Mouse (Mus musculus): ENCODE data around the gene Tbxas1. TPM values are rescaled to one million over a fixed set of nuclear protein-coding genes. Genes with fewer than 3 reads are reported as not detected.

Tbxas1 gene
- polyA plus RNA-seq, 1 experiment from 2014 or later, result 1.5 TPM

DNA sequence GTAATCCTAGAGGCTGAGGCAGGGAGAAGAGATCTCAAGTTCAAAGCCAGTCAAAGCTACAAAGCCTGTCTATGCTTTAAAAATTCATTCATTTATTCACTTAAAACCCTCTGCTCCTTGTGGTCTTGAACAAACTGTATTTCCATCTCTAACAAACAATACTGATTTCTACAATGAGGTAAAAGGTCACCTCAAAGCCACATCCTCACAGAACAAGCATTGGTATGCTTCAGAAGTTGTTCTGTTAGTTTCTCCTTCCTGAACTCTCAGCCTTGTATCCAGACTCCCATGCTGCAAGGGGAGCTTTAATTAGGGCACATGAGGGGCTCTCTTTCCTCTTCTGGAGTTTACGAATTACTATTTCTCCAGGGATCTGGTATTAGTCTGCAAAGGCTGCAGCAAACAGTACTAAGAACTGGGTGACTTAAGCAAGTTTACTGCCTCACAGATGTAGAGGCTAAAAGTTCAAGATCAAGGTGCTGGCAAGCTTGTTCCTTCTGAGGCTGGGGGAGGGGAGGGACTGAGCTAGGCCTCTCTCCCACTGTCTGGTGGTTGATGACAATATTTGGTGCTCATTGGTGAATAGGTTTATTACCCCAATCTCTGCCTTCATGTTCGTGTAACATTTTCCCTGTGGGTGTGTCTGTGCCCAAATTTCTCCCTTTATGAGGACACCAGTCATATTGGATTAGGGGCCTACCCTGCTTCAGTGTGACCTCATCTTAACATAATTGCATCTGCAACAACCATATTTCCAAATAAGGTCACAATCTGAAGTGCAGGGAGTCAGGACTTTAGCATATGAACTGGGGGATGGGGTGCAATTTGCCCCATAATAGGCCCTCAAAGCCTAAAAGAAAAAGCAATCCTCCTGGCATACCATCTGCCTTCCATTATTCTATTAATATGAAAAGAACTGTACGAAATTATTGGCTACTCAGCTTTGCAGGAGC, 27.0 kb upstream of the Tbxas1 start:
- no peaks in the 10 kb centered on the region for H3K36me3 ChIP-seq (ENCODE audit: control insufficient read depth, insufficient read depth, low read length)
- no peak overlapping the region for H3K27ac ChIP-seq (ENCODE audit: low read depth, low read length)
- H3K27me3 ChIP-seq (ENCODE audit: control insufficient read depth, insufficient read depth, low read length), result no peaks in the 10 kb centered on the region
- H3K4me1 ChIP-seq (replicated peaks; ENCODE audit: control insufficient read depth, insufficient read depth, low read length), result peaks cover 8% of the 10 kb centered on the region
- no peak overlapping the region for H3K9ac ChIP-seq (ENCODE audit: low read length)
- H3K4me2 ChIP-seq (ENCODE audit: low read depth, low read length, severe bottlenecking), result no peak overlapping the region
- DNase-seq (ENCODE audit: low spot score) (no peak), ATAC-seq (replicated peaks; ENCODE audit: low FRiP score) (no peak)
- H3K9me3 ChIP-seq (ENCODE audit: control insufficient read depth, low read length), result no peaks in the 10 kb centered on the region
- H3K4me3 ChIP-seq (ENCODE audit: low read depth, low read length), result no peak overlapping the region
- 76% methylated on average over 3 of the region's 3 CpGs for WGBS

DNA sequence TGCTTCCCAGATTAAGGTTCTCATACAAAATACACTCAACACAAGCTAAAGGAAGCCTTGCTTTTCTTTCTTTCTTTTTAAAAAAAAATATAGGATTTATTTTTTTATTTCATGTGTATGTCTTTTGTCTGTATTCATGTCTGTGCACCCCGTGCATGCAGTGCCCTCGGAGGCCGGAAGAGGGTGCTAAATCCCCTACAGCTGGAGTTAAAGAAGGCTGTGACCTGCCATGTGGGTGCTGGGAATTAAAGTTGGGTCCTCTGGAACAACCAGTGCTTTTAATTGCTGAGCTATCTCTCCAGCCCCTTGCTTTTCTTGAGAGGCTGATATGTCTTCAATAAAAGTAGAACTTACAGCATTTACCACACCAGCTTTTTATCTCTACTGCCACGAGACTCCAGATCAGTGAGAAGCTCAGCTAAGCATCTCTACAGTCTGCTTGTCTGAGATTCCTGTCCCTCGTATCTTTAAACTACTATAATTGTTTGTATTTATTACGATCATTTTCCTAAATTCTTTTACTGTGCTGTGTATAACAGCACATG, 24.4 kb upstream of the Tbxas1 start:
- Histone ChIP-seq H3K9me3 (ENCODE audit: control insufficient read depth, low read length) (no peaks in the 10 kb centered on the region), H3K27ac (ENCODE audit: low read depth, low read length) (no peak overlapping the region), H3K36me3 (ENCODE audit: control insufficient read depth, insufficient read depth, low read length) (no peaks in the 10 kb centered on the region), H3K27me3 (ENCODE audit: control insufficient read depth, insufficient read depth, low read length) (no peaks in the 10 kb centered on the region), H3K4me3 (ENCODE audit: low read depth, low read length) (no peak overlapping the region), H3K4me2 (ENCODE audit: low read depth, low read length, severe bottlenecking) (no peak overlapping the region), H3K9ac (ENCODE audit: low read length) (no peak overlapping the region), H3K4me1 (replicated peaks; ENCODE audit: control insufficient read depth, insufficient read depth, low read length) (peaks cover 8% of the 10 kb centered on the region)
- ATAC-seq (replicated peaks; ENCODE audit: low FRiP score) (no peak), DNase-seq (ENCODE audit: low spot score) (no peak)
- 88% methylated on average over 6 of the region's 6 CpGs for WGBS

DNA sequence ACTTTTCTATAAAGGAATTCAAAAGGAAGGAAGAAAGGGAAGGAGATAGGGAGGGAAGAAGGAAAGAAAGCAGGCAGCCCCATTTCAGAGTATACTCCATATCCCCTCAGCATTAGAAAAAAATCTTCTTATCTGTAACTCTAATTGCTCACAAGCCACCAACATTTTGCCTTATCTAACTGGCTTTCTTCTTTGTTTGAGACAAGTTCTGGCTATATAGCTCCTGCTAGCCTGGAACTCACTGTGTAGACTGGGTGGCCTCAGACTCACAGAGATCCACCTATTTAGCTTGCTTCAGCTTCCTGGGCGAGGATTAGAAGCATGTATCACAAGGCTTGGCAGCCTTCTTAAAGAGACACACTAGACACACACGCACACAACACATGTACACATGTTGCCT, 23.5 kb upstream of the Tbxas1 start:
- no peaks in the 10 kb centered on the region for H3K27me3 ChIP-seq (ENCODE audit: control insufficient read depth, insufficient read depth, low read length)
- 88% methylated on average over 2 of the region's 2 CpGs for WGBS
- H3K9ac ChIP-seq (ENCODE audit: low read length), result no peak overlapping the region
- no peak overlapping the region for H3K4me3 ChIP-seq (ENCODE audit: low read depth, low read length)
- DNase-seq (ENCODE audit: low spot score), result no peak
- H3K9me3 ChIP-seq (ENCODE audit: control insufficient read depth, low read length), result no peaks in the 10 kb centered on the region
- ATAC-seq (replicated peaks; ENCODE audit: low FRiP score), result no peak
- no peak overlapping the region for H3K27ac ChIP-seq (ENCODE audit: low read depth, low read length)
- peaks cover 8% of the 10 kb centered on the region for H3K4me1 ChIP-seq (replicated peaks; ENCODE audit: control insufficient read depth, insufficient read depth, low read length)
- no peaks in the 10 kb centered on the region for H3K36me3 ChIP-seq (ENCODE audit: control insufficient read depth, insufficient read depth, low read length)
- no peak overlapping the region for H3K4me2 ChIP-seq (ENCODE audit: low read depth, low read length, severe bottlenecking)

DNA sequence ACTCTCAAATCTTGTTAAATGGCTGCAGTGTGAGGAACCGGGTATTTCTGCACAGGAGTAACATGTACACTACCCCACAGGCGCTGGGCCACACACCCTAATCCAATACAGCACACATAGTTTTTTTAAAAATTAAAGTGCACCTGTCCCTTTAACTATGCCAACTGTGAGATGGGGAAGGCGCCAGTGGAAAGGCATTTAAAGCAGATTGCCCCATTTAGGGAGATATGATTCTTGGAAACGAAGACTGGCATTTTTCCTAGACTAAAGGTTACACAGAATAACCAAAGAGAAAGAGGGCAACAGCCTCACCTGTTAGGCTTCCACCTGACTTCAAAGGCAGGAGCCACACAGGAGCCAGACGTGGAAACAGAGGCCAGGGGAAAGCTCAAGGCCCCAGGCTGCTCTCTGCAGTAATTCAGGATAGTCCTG, 21.6 kb upstream of the Tbxas1 start:
- H3K9ac ChIP-seq (ENCODE audit: low read length), result no peak overlapping the region
- no peaks in the 10 kb centered on the region for H3K9me3 ChIP-seq (ENCODE audit: control insufficient read depth, low read length)
- no peaks in the 10 kb centered on the region for H3K36me3 ChIP-seq (ENCODE audit: control insufficient read depth, insufficient read depth, low read length)
- 82% methylated on average over 5 of the region's 5 CpGs for WGBS
- H3K27ac ChIP-seq (ENCODE audit: low read depth, low read length), result no peak overlapping the region
- no peaks in the 10 kb centered on the region for H3K4me1 ChIP-seq (replicated peaks; ENCODE audit: control insufficient read depth, insufficient read depth, low read length)
- no peaks in the 10 kb centered on the region for H3K27me3 ChIP-seq (ENCODE audit: control insufficient read depth, insufficient read depth, low read length)
- no peak overlapping the region for H3K4me2 ChIP-seq (ENCODE audit: low read depth, low read length, severe bottlenecking)
- no peak overlapping the region for H3K4me3 ChIP-seq (ENCODE audit: low read depth, low read length)
- DNase-seq (ENCODE audit: low spot score) (no peak), ATAC-seq (replicated peaks; ENCODE audit: low FRiP score) (no peak)

DNA sequence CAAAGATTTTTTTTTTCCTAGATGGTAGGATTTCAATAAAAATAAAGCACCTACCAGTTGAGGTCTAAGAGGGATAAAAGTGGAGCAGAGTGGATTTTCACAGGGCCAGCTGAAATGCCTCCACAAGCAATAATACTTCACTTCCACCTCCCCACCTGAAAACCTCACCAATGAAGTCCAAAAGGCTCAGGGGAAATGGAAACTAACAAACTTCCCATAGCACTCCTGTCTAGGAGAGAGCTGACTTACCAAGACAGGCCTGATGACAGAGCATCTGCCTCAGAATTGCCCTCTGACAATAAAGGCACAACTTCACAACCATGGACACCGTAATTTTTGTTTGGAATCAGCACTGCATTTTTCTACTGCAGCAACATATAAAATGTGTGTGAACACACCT, 15.4 kb upstream of the Tbxas1 start:
- DNase-seq (ENCODE audit: low spot score) (no peak), ATAC-seq (replicated peaks; ENCODE audit: low FRiP score) (no peak)
- Histone ChIP-seq H3K9ac (ENCODE audit: low read length) (no peak overlapping the region), H3K4me2 (ENCODE audit: low read depth, low read length, severe bottlenecking) (no peak overlapping the region), H3K9me3 (ENCODE audit: control insufficient read depth, low read length) (no peaks in the 10 kb centered on the region), H3K27ac (ENCODE audit: low read depth, low read length) (no peak overlapping the region), H3K27me3 (ENCODE audit: control insufficient read depth, insufficient read depth, low read length) (no peaks in the 10 kb centered on the region), H3K4me3 (ENCODE audit: low read depth, low read length) (no peak overlapping the region), H3K36me3 (ENCODE audit: control insufficient read depth, insufficient read depth, low read length) (no peaks in the 10 kb centered on the region), H3K4me1 (replicated peaks; ENCODE audit: control insufficient read depth, insufficient read depth, low read length) (no peaks in the 10 kb centered on the region)
- 96% methylated on average over 1 of the region's 1 CpGs for WGBS

DNA sequence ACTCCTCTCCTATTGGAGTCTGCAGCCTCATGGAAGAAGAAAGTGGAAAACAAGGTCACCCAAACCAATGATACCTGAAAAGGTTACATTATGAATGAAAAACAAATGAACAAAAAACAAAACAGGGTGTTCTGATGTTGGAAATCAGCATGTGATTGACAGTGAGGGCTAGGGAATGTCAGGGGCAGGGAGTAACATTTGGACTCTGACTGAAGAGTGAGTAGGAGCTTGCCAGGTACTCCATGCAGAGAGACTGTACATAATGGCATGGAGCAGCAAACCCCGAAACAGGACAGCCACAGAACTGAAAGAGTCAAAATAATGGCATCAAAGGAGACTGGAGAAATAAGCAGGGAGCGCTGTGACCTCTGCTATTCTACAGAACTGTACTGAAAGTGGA, 14.9 kb upstream of the Tbxas1 start:
- Histone ChIP-seq H3K4me1 (replicated peaks; ENCODE audit: control insufficient read depth, insufficient read depth, low read length) (no peaks in the 10 kb centered on the region), H3K4me2 (ENCODE audit: low read depth, low read length, severe bottlenecking) (no peak overlapping the region), H3K27ac (ENCODE audit: low read depth, low read length) (no peak overlapping the region), H3K9me3 (ENCODE audit: control insufficient read depth, low read length) (no peaks in the 10 kb centered on the region), H3K27me3 (ENCODE audit: control insufficient read depth, insufficient read depth, low read length) (no peaks in the 10 kb centered on the region), H3K36me3 (ENCODE audit: control insufficient read depth, insufficient read depth, low read length) (no peaks in the 10 kb centered on the region), H3K9ac (ENCODE audit: low read length) (no peak overlapping the region), H3K4me3 (ENCODE audit: low read depth, low read length) (no peak overlapping the region)
- DNase-seq (ENCODE audit: low spot score), result no peak
- WGBS, result 81% methylated on average over 2 of the region's 2 CpGs
- ATAC-seq (replicated peaks; ENCODE audit: low FRiP score), result no peak

DNA sequence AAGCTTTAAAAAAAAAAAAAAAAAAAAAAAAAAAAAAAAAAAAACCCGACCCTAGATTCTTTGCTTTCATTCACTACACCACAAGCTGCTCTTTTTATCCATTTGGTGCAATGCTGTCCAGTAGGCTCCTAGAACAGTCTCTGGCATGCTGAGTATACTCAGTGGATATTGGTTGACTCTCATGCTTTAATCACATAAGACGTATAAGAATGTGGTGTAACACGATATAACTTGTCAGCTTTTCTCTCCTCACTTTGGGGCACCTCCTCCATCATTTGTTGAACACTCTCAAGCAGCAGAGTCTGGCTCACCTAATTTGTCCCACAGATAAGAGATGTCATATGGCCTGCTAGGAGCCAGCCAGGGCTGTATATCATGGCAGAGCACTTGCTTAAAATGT, 11.6 kb upstream of the Tbxas1 start:
- H3K4me3 ChIP-seq (ENCODE audit: low read depth, low read length), result no peak overlapping the region
- no peaks in the 10 kb centered on the region for H3K27me3 ChIP-seq (ENCODE audit: control insufficient read depth, insufficient read depth, low read length)
- ATAC-seq (replicated peaks; ENCODE audit: low FRiP score) (no peak), DNase-seq (ENCODE audit: low spot score) (no peak)
- H3K9ac ChIP-seq (ENCODE audit: low read length), result no peak overlapping the region
- H3K9me3 ChIP-seq (ENCODE audit: control insufficient read depth, low read length), result no peaks in the 10 kb centered on the region
- 67% methylated on average over 3 of the region's 3 CpGs for WGBS
- H3K36me3 ChIP-seq (ENCODE audit: control insufficient read depth, insufficient read depth, low read length), result no peaks in the 10 kb centered on the region
- H3K4me1 ChIP-seq (replicated peaks; ENCODE audit: control insufficient read depth, insufficient read depth, low read length), result no peaks in the 10 kb centered on the region; the same call in 1 of the 2 replicates
- no peak overlapping the region for H3K27ac ChIP-seq (ENCODE audit: low read depth, low read length)
- no peak overlapping the region for H3K4me2 ChIP-seq (ENCODE audit: low read depth, low read length, severe bottlenecking)

DNA sequence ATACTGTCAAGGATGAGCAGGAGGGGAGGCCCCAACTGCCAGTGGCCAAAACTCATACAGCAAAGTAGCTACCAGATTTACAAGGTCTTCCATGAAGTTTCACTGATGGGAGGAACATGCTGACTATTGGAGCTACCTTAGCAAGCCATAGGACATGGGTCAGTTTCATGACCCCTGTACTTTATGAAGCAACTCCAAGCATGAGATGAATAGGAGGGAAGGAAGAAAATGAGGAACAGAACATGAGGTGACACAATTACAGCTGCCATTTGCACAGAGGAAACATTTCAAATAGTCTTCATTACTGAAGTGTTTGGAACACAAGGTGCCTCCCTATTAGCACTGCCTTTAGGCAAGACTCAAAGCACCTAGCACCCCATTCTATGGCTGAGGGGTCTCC, 9.4 kb upstream of the Tbxas1 start:
- Histone ChIP-seq H3K9ac (ENCODE audit: low read length) (no peak overlapping the region), H3K4me2 (ENCODE audit: low read depth, low read length, severe bottlenecking) (no peak overlapping the region), H3K27ac (ENCODE audit: low read depth, low read length) (no peak overlapping the region), H3K27me3 (ENCODE audit: control insufficient read depth, insufficient read depth, low read length) (no peaks in the 10 kb centered on the region), H3K36me3 (ENCODE audit: control insufficient read depth, insufficient read depth, low read length) (no peaks in the 10 kb centered on the region), H3K9me3 (ENCODE audit: control insufficient read depth, low read length) (no peaks in the 10 kb centered on the region), H3K4me1 (replicated peaks; ENCODE audit: control insufficient read depth, insufficient read depth, low read length) (no peaks in the 10 kb centered on the region; the same call in 1 of the 2 replicates), H3K4me3 (ENCODE audit: low read depth, low read length) (no peak overlapping the region)
- DNase-seq (ENCODE audit: low spot score) (no peak), ATAC-seq (replicated peaks; ENCODE audit: low FRiP score) (no peak)

DNA sequence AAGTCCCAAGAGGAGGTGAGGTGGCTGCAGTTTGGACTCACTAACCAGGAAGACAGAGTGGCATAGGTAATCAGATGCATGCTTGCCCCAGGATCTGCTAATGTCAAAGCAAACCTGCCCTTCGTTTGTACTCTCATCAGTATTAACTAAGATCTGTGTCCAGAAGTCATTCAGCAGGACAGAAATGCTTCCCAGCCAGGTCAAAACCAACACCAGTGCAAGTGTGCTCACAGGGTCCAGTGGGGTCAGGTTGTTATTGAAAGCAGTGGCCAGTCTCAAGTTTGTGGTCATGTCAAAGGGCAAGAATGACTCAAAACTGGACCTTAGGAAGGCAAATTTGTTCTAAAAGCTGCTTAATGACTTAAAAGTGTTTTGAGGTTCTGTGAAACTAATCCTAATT, 8.8 kb upstream of the Tbxas1 start:
- Histone ChIP-seq H3K9me3 (ENCODE audit: control insufficient read depth, low read length) (no peaks in the 10 kb centered on the region), H3K4me1 (replicated peaks; ENCODE audit: control insufficient read depth, insufficient read depth, low read length) (peaks cover 4% of the 10 kb centered on the region), H3K4me3 (ENCODE audit: low read depth, low read length) (no peak overlapping the region), H3K27me3 (ENCODE audit: control insufficient read depth, insufficient read depth, low read length) (no peaks in the 10 kb centered on the region), H3K9ac (ENCODE audit: low read length) (no peak overlapping the region), H3K4me2 (ENCODE audit: low read depth, low read length, severe bottlenecking) (no peak overlapping the region), H3K36me3 (ENCODE audit: control insufficient read depth, insufficient read depth, low read length) (no peaks in the 10 kb centered on the region), H3K27ac (ENCODE audit: low read depth, low read length) (no peak overlapping the region)
- WGBS, result 94% methylated on average over 1 of the region's 1 CpGs
- ATAC-seq (replicated peaks; ENCODE audit: low FRiP score) (no peak), DNase-seq (ENCODE audit: low spot score) (no peak)
